Mouse (Mus musculus): ENCODE measurements around the gene Ppp1r13b. TPM values are rescaled to one million over a fixed set of nuclear protein-coding genes. Genes with fewer than 3 reads are reported as not detected.

Ppp1r13b gene
- total and polyA plus RNA-seq, 3 experiments = 0.42 to 2.0 (median 0.64) TPM

GRCm38 (mm10) chr12:111933971-111934370 is 26.1 kb upstream of the Ppp1r13b start:
- no peak overlapping the region for H3K4me3 ChIP-seq (replicated peaks in 1 of 3; ENCODE audit: low read depth in 2 of 3, low read length in 2 of 3, poor library complexity in 1 of 3)
- DNase-seq (ENCODE audit: extremely low read depth) = no peak
- H3K4me2 ChIP-seq (ENCODE audit: insufficient read depth, low read depth, poor library complexity, severe bottlenecking) = no peak overlapping the region
- H3K9me3 ChIP-seq (replicated peaks; ENCODE audit: low read length) = no peaks in the 10 kb centered on the region
- TF ChIP-seq CHD2 (IDR thresholded peaks at IDR 0.05; ENCODE audit: low read length) (no peak), ZKSCAN1 (IDR thresholded peaks at IDR 0.05; ENCODE audit: borderline replicate concordance, low read depth, low read length) (no peak), ETS1 (conservative IDR thresholded peaks at IDR 0.05; ENCODE audit: low read depth, low read length) (no peak), MXI1 (IDR thresholded peaks at IDR 0.05; ENCODE audit: low read depth, low read length) (no peak), BHLHE40 (IDR thresholded peaks at IDR 0.05; ENCODE audit: low read depth, low read length) (no peak), UBTF (IDR thresholded peaks at IDR 0.05; ENCODE audit: low read depth, low read length) (no peak), RAD21 (IDR thresholded peaks at IDR 0.05; ENCODE audit: low read depth, low read length) (no peak), MAX (IDR thresholded peaks at IDR 0.05; ENCODE audit: low read length) (no peak), IRF4 (IDR thresholded peaks at IDR 0.05; ENCODE audit: low read depth, low read length) (no peak), RCOR1 (conservative IDR thresholded peaks at IDR 0.05; ENCODE audit: low read depth, low read length) (no peak), USF2 (conservative IDR thresholded peaks at IDR 0.05; ENCODE audit: low read depth, low read length) (no peak), E2F4 (IDR thresholded peaks at IDR 0.05; ENCODE audit: insufficient replicate concordance, low read depth, low read length) (no peak), JUND (conservative IDR thresholded peaks at IDR 0.05; ENCODE audit: low read depth, low read length) (no peak)
- peaks cover 17 to 26% of the 10 kb centered on the region in 2 experiments for H3K4me1 ChIP-seq (ENCODE audit: control insufficient read depth in 1 of 2, insufficient read depth in 2 of 2)
- H3K79me2 ChIP-seq (replicated peaks; ENCODE audit: control insufficient read depth, extremely low read depth, insufficient read depth, poor library complexity, severe bottlenecking) = no peaks in the 10 kb centered on the region
- dilution Hi-C loops (cut with MboI; ENCODE audit: extremely low pct_ligation_motif_present, extremely low pct_unique_long_range_greater_than_20kb, low sequenced_read_pairs) = no loop called here
- in situ Hi-C loops (cut with MboI; ENCODE audit: low pct_ligation_motif_present, low pct_unique_long_range_greater_than_20kb, low sequenced_read_pairs) = no loop called here
- H3K9ac ChIP-seq (ENCODE audit: insufficient read depth, low read depth) = no peak overlapping the region
- H3K27ac ChIP-seq (ENCODE audit: insufficient read depth, low read depth) = no peak overlapping the region
- no peaks in the 10 kb centered on the region for H3K36me3 ChIP-seq (replicated peaks in 1 of 2; ENCODE audit: control insufficient read depth in 1 of 2, insufficient read depth in 1 of 2, low read length in 1 of 2)
- peaks cover 7% of the 10 kb centered on the region for H3K27me3 ChIP-seq (replicated peaks)

GRCm38 (mm10) chr12:111933032-111933704 is 25.3 kb upstream of the Ppp1r13b start:
- TF ChIP-seq JUND (conservative IDR thresholded peaks at IDR 0.05; ENCODE audit: low read depth, low read length) (no peak), TBP (conservative IDR thresholded peaks at IDR 0.05; ENCODE audit: low read depth, low read length) (no peak), RCOR1 (conservative IDR thresholded peaks at IDR 0.05; ENCODE audit: low read depth, low read length) (no peak), MYC (IDR thresholded peaks at IDR 0.05; ENCODE audit: low read depth, low read length) (no peak), ELF1 (IDR thresholded peaks at IDR 0.05; ENCODE audit: low read depth, low read length) (no peak), HCFC1 (IDR thresholded peaks at IDR 0.05; ENCODE audit: low read depth, low read length) (no peak), JUN (IDR thresholded peaks at IDR 0.05; ENCODE audit: insufficient read depth, low read depth, low read length) (no peak)
- no peaks in the 10 kb centered on the region for H3K36me3 ChIP-seq (replicated peaks in 1 of 2; ENCODE audit: control insufficient read depth in 1 of 2, insufficient read depth in 1 of 2, low read length in 1 of 2)
- H3K4me3 ChIP-seq (replicated peaks in 1 of 3; ENCODE audit: low read depth in 2 of 3, low read length in 2 of 3, poor library complexity in 1 of 3) = no peak overlapping the region
- in situ Hi-C loops (cut with MboI; ENCODE audit: low pct_ligation_motif_present, low pct_unique_long_range_greater_than_20kb, low sequenced_read_pairs) (no loop called here), dilution Hi-C loops (cut with MboI; ENCODE audit: extremely low pct_ligation_motif_present, extremely low pct_unique_long_range_greater_than_20kb, low sequenced_read_pairs) (no loop called here)
- H3K4me1 ChIP-seq (ENCODE audit: control insufficient read depth in 1 of 2, insufficient read depth in 2 of 2) = peaks cover 25 to 34% of the 10 kb centered on the region in 2 experiments
- peaks cover 6% of the 10 kb centered on the region for H3K27me3 ChIP-seq (replicated peaks)
- no peaks in the 10 kb centered on the region for H3K9me3 ChIP-seq (replicated peaks; ENCODE audit: low read length)
- H3K9ac ChIP-seq (ENCODE audit: insufficient read depth, low read depth) = no peak overlapping the region
- no peak overlapping the region for H3K27ac ChIP-seq (ENCODE audit: insufficient read depth, low read depth)
- no peak overlapping the region for H3K4me2 ChIP-seq (ENCODE audit: insufficient read depth, low read depth, poor library complexity, severe bottlenecking)
- DNase-seq (ENCODE audit: extremely low read depth) = no peak
- no peaks in the 10 kb centered on the region for H3K79me2 ChIP-seq (replicated peaks; ENCODE audit: control insufficient read depth, extremely low read depth, insufficient read depth, poor library complexity, severe bottlenecking)

Data from CH12.LX (cell line).